Mouse (Mus musculus) CH12.LX (cell line): ENCODE data around the gene Gm5767. TPM values are rescaled to one million over a fixed set of nuclear protein-coding genes. Genes with fewer than 3 reads are reported as not detected.
A peak's percentile ranks its signal among the peaks of the same experiment; 100 is the strongest.

Source experiments
- DNase-seq: peaks from one replicate; pipeline ENCODE4 v3.0.0-alpha.2; 2013; ENCODE audit errors: extremely low read depth
- H3K27ac ChIP-seq: 2 replicates; pipeline ENCODE4 v1.5.1; 2012; ENCODE audit warnings: low read depth, mild to moderate bottlenecking, control low read depth, moderate library complexity; ENCODE audit not compliant: insufficient read depth
- H3K27me3 ChIP-seq: replicated peaks from 2 replicates; pipeline ENCODE3; 2012; ENCODE audit warnings: inconsistent platforms
- H3K36me3 ChIP-seq, 2 experiments: replicated peaks in 1 of 2; 2 replicates each; pipeline versions ENCODE3 to v1.6.1; 2012; ENCODE audit warnings: inconsistent platforms in 1 of 2, low read length in 1 of 2, mild to moderate bottlenecking in 1 of 2, mixed read lengths in 1 of 2, moderate library complexity in 1 of 2; ENCODE audit not compliant: control insufficient read depth in 1 of 2, insufficient read depth in 1 of 2
- H3K4me1 ChIP-seq, 2 experiments: 2 replicates each; pipeline ENCODE4 v1.6.1; 2012; ENCODE audit warnings: inconsistent platforms in 1 of 2, moderate library complexity in 1 of 2; ENCODE audit not compliant: insufficient read depth in 2 of 2, control insufficient read depth in 1 of 2
- H3K4me2 ChIP-seq: 2 replicates; pipeline ENCODE4 v1.6.1; 2012; ENCODE audit warnings: low read depth, mild to moderate bottlenecking, control low read depth; ENCODE audit not compliant: poor library complexity, insufficient read depth, severe bottlenecking
- H3K4me3 ChIP-seq, 3 experiments: fragments of 150-350 bp in 1 of 3; sonication (generic) in 1 of 3; replicated peaks in 1 of 3; 2 replicates each; pipeline versions ENCODE3 to v1.5.1; 2011 to 2012; ENCODE audit warnings: low read depth in 2 of 3, low read length in 2 of 3, mild to moderate bottlenecking in 2 of 3, moderate library complexity in 2 of 3, control low read depth in 1 of 3, improper control_type of control experiment in 1 of 3, inconsistent platforms in 1 of 3, mixed read lengths in 1 of 3; ENCODE audit not compliant: poor library complexity in 1 of 3
- H3K79me2 ChIP-seq: replicated peaks from 2 replicates; pipeline ENCODE4 v1.6.1; 2012; ENCODE audit warnings: mild to moderate bottlenecking, moderate library complexity; ENCODE audit not compliant: control insufficient read depth, poor library complexity, insufficient read depth, severe bottlenecking; ENCODE audit errors: extremely low read depth
- H3K9ac ChIP-seq: 2 replicates; pipeline ENCODE4 v1.6.1; 2012; ENCODE audit warnings: low read depth, mild to moderate bottlenecking, control low read depth, moderate library complexity; ENCODE audit not compliant: insufficient read depth
- H3K9me3 ChIP-seq: replicated peaks from 2 replicates; pipeline ENCODE3; 2012; ENCODE audit warnings: low read length, inconsistent platforms, mixed read lengths
- CHD1 ChIP-seq: IDR thresholded peaks from 2 replicates; pipeline ENCODE4 v1.6.1; 2012; ENCODE audit warnings: low read depth, low read length, improper control_type of control experiment, inconsistent platforms
- CTCF ChIP-seq, 2 experiments: IDR thresholded peaks in 1 of 2; conservative IDR thresholded peaks in 1 of 2; 2 replicates each; pipeline ENCODE4 v1.5.1; 2011 to 2012; ENCODE audit warnings: low read depth in 2 of 2, low read length in 2 of 2, improper control_type of control experiment in 1 of 2, inconsistent platforms in 1 of 2, mild to moderate bottlenecking in 1 of 2, moderate library complexity in 1 of 2
- ETS1 ChIP-seq: conservative IDR thresholded peaks from 2 replicates; pipeline ENCODE4 v1.6.1; 2012; ENCODE audit warnings: low read depth, mild to moderate bottlenecking, inconsistent platforms, low read length, improper control_type of control experiment, moderate library complexity
- IRF4 ChIP-seq: IDR thresholded peaks from 2 replicates; pipeline ENCODE4 v1.6.1; 2014; ENCODE audit warnings: low read depth, mild to moderate bottlenecking, inconsistent platforms, low read length, improper control_type of control experiment
- JUND ChIP-seq: conservative IDR thresholded peaks from 2 replicates; pipeline ENCODE4 v1.6.1; 2011; ENCODE audit warnings: low read depth, low read length, improper control_type of control experiment
- MAFK ChIP-seq: IDR thresholded peaks from 2 replicates; pipeline ENCODE4 v1.6.1; 2011; ENCODE audit warnings: low read length, improper control_type of control experiment; ENCODE audit not compliant: insufficient replicate concordance
- MAZ ChIP-seq: IDR thresholded peaks from 2 replicates; pipeline ENCODE4 v1.6.1; 2012; ENCODE audit warnings: low read depth, mild to moderate bottlenecking, inconsistent platforms, low read length, improper control_type of control experiment, moderate library complexity
- MEF2A ChIP-seq: IDR thresholded peaks from 2 replicates; pipeline ENCODE4 v1.6.1; 2014; ENCODE audit warnings: low read depth, mild to moderate bottlenecking, inconsistent platforms, low read length, improper control_type of control experiment, borderline replicate concordance
- POLR2A ChIP-seq: IDR thresholded peaks from 2 replicates; pipeline ENCODE4 v1.6.1; 2011; ENCODE audit warnings: low read depth, mild to moderate bottlenecking, improper control_type of control experiment, low read length
- SMC3 ChIP-seq: IDR thresholded peaks from 2 replicates; pipeline ENCODE4 v1.6.1; 2011; ENCODE audit warnings: low read depth, low read length, improper control_type of control experiment
- TBP ChIP-seq: conservative IDR thresholded peaks from 2 replicates; pipeline ENCODE4 v1.6.1; 2011; ENCODE audit warnings: low read depth, low read length, improper control_type of control experiment
- USF2 ChIP-seq: conservative IDR thresholded peaks from 2 replicates; pipeline ENCODE4 v1.6.1; 2011; ENCODE audit warnings: low read depth, low read length, improper control_type of control experiment
- ZKSCAN1 ChIP-seq: IDR thresholded peaks from 2 replicates; pipeline ENCODE4 v1.6.1; 2012; ENCODE audit warnings: low read depth, inconsistent platforms, low read length, improper control_type of control experiment, borderline replicate concordance
- ZMIZ1 ChIP-seq: IDR thresholded peaks from 2 replicates; pipeline ENCODE4 v1.6.1; 2012; ENCODE audit warnings: low read depth, mild to moderate bottlenecking, inconsistent platforms, low read length, improper control_type of control experiment
- dilution Hi-C: fragments of 300-500 bp; cut with MboI; formaldehyde crosslinking; loops from 2 replicates; pipeline ENCODE4 v1.14.3; 2020; ENCODE audit warnings: low sequenced_read_pairs; ENCODE audit not compliant: extremely low pct_unique_long_range_greater_than_20kb, extremely low pct_ligation_motif_present
- in situ Hi-C: fragments of 300-500 bp; cut with MboI; formaldehyde crosslinking; loops from 3 replicates; pipeline ENCODE4 v1.14.3; 2019; ENCODE audit warnings: low sequenced_read_pairs, low pct_ligation_motif_present, low pct_unique_long_range_greater_than_20kb, mixed read lengths
- polyA plus RNA-seq: library from polyadenylated mRNA; unstranded; fragments of >175 nt; gene quantifications from 2 replicates; pipeline ENCODE4 v1.2.1, GENCODE M21; 2012; ENCODE audit warnings: low read depth; ENCODE audit not compliant: insufficient read length
- total RNA-seq, 2 experiments: library from RNA; depleted of rRNA; stranded (reverse); fragments of 300-350 nt in 1 of 2; fragments of >200 nt in 1 of 2; gene quantifications; 2 replicates each; pipeline ENCODE4 v1.2.3; 2012 to 2014

Gene Gm5767
- total and polyA plus RNA-seq, 3 experiments: not detected

DNA sequence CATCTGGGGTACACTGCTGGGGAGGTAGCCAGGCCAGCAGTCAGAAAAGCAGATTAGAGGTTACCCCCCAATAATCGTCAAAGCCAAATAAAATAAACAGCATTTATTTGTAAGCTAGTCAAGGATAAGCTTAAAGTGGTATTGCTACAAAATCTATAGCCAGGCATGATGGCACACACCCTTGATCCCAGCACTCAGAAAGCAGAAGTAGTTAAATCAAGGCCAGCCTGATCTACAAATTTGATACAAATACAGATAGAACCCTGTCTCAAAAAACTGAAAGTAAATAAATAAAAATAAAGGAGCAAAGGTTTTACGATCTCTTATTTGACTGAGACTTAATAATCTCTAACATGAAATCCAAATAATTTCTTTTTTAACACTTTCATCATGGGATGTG is 45.2 kb downstream of the Gm5767 start:
- no peaks in the 10 kb centered on the region for H3K27me3 ChIP-seq
- H3K27ac ChIP-seq: 0 out of 2 replicates have a peak overlapping the region, but pooled peaks have one; percentile 19
- DNase-seq: no peak
- no peaks in the 10 kb centered on the region for H3K9me3 ChIP-seq
- H3K36me3 ChIP-seq: peaks cover 2 to 57% of the 10 kb centered on the region in 2 experiments
- peaks cover 28 to 93% of the 10 kb centered on the region in 2 experiments for H3K4me1 ChIP-seq
- peaks cover 97% of the 10 kb centered on the region for H3K79me2 ChIP-seq
- dilution Hi-C loops: no loop called here
- no peak overlapping the region for H3K4me3 ChIP-seq
- in situ Hi-C loops: no loop called here
- TF ChIP-seq CTCF (conservative IDR thresholded peaks at IDR 0.05 in 1 of 2, IDR thresholded peaks at IDR 0.05 in 1 of 2; ENCODE audit: low read depth in 2 of 2, low read length in 2 of 2) (no peak), TBP (no peak), JUND (no peak)
- TF ChIP-seq, all 38 proteins: peak for 0
- H3K9ac ChIP-seq: no peak overlapping the region
- no peak overlapping the region for H3K4me2 ChIP-seq

DNA sequence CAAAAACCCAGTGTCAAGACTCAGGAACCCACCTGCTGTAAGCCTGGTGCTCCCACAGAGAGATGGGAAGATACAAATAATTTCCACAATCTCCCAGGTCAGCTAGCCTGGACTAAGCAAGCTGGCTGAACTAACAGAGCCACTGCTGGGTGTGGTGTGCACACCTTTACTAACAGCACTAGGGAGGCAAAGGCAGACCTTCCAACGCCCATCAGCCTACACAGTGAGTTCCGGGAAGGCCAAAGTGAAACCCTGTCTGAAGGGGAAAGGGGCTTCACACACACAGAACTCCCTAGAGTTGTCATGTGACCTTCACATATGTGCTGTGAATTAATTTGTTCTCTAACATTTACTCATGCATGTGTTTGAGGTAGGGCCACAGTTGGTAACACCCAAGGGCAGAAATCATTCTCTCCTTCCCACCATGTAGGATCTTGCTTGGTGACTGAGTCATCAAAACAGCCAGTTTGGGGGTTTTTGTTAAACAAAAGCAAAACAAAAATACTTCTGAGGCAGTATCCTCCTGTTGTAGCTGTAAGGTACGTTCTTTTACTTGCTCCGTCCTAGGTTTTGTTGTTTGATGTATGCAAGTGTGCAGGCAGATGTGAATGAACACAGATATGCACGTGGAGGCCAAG is 47.7 kb downstream of the Gm5767 start:
- H3K79me2 ChIP-seq: peaks cover 95% of the 10 kb centered on the region
- no peak for DNase-seq
- TF ChIP-seq TBP (no peak), ZKSCAN1 (no peak), IRF4 (no peak), MEF2A (no peak), MAZ (no peak), POLR2A (no peak), ETS1 (no peak), CHD1 (no peak), JUND (no peak), SMC3 (no peak), USF2 (no peak), ZMIZ1 (no peak), MAFK (no peak)
- H3K9ac ChIP-seq: no peak overlapping the region
- H3K36me3 ChIP-seq: peaks cover 9 to 58% of the 10 kb centered on the region in 2 experiments
- no peak overlapping the region for H3K27ac ChIP-seq
- no peak overlapping the region for H3K4me3 ChIP-seq
- peaks cover 30 to 90% of the 10 kb centered on the region in 2 experiments for H3K4me1 ChIP-seq
- no peaks in the 10 kb centered on the region for H3K9me3 ChIP-seq
- in situ Hi-C loops (no loop called here), dilution Hi-C loops (no loop called here)
- no peaks in the 10 kb centered on the region for H3K27me3 ChIP-seq
- H3K4me2 ChIP-seq: no peak overlapping the region
